Mouse (Mus musculus) heart, adult 2 months (tissue): ENCODE data around the gene Timm50. TPM values are rescaled to one million over a fixed set of nuclear protein-coding genes. Genes with fewer than 3 reads are reported as not detected.

Experiments used
- DNase-seq, 2 experiments: peaks; one replicate each; pipeline ENCODE4 v3.0.0; 2021
- H3K27ac ChIP-seq: fragments of 200-600 bp; 2 replicates; pipeline ENCODE4 v1.8.1; 2022
- H3K27me3 ChIP-seq: fragments of 200-500 bp; 2 replicates; pipeline ENCODE4 v1.6.1; 2012; ENCODE audit warnings: mild to moderate bottlenecking, low read length, inconsistent platforms, mixed read lengths; ENCODE audit not compliant: control insufficient read depth, insufficient read depth
- H3K36me3 ChIP-seq: fragments of 200-500 bp; 2 replicates; pipeline ENCODE4 v1.6.1; 2012; ENCODE audit warnings: low read length, inconsistent platforms; ENCODE audit not compliant: control insufficient read depth, insufficient read depth
- H3K4me1 ChIP-seq: fragments of 200-500 bp; 2 replicates; pipeline ENCODE4 v1.6.1; 2011; ENCODE audit warnings: low read length; ENCODE audit not compliant: control insufficient read depth, insufficient read depth
- H3K4me3 ChIP-seq: fragments of 200-600 bp; 2 replicates; pipeline ENCODE4 v1.8.1; 2022
- H3K79me2 ChIP-seq: fragments of 200-500 bp; replicated peaks from 2 replicates; pipeline ENCODE4 v1.6.1; 2012; ENCODE audit warnings: mild to moderate bottlenecking, inconsistent platforms, low read length, moderate library complexity, mixed read lengths; ENCODE audit not compliant: control insufficient read depth, insufficient read depth
- H3K9ac ChIP-seq: fragments of 200-500 bp; 2 replicates; pipeline ENCODE4 v1.6.1; 2012; ENCODE audit warnings: low read depth, mild to moderate bottlenecking, control low read depth, inconsistent platforms, low read length, mixed read lengths
- CTCF ChIP-seq: fragments of 200-600 bp; IDR thresholded peaks from 2 replicates; pipeline ENCODE4 v1.8.1; 2022; ENCODE audit warnings: antibody characterized with exemption, mild to moderate bottlenecking, moderate library complexity
- EP300 ChIP-seq: fragments of 200-500 bp; IDR thresholded peaks from 2 replicates; pipeline ENCODE4 v1.6.1; 2011; ENCODE audit warnings: low read depth, low read length, control low read depth; ENCODE audit not compliant: insufficient read depth
- POLR2A ChIP-seq: fragments of 200-500 bp; IDR thresholded peaks from 2 replicates; pipeline ENCODE4 v1.6.1; 2011; ENCODE audit warnings: mild to moderate bottlenecking, low read depth, low read length, control low read depth; ENCODE audit not compliant: insufficient read depth
- WGBS: fragments of 180-500 bp; shearing (Covaris S2); methylation state at CpG from one replicate; pipeline ENCODE4 v1.1.7; 2018; 5-methylcytosine and 5-hydroxymethylcytosine counted together
- intact Hi-C: fragments of 180-260 bp; cut with DNase I; formaldehyde crosslinking; loops from one replicate; pipeline ENCODE4 v1.15.1; 2025
- polyA plus RNA-seq: library from polyadenylated mRNA; depleted of rRNA; stranded (reverse); fragments of >200 nt; gene quantifications from 2 replicates; pipeline ENCODE4 v1.2.3, GENCODE M21; 2012
- total RNA-seq, 2 experiments: library from RNA; stranded (reverse); gene quantifications; 2 replicates each; pipeline ENCODE4 v1.2.3; 2021

Gene Timm50
- total and polyA plus RNA-seq, 3 experiments = 60.0 to 63.5 (median 63.0) TPM

- intact Hi-C loops = loop anchor here (1.0 kb wide), 2 partner anchors 12 to 26 kb away; partner anchors contain the start of genes Rps16 and Timm50
Observed at GRCm38 (mm10) chr7:28338108-28338998, 26.5 kb upstream of the Timm50 start, which contains the start of gene Supt5. Gene Supt5 (minus strand): TSS chr7:28338746.

GRCm38 (mm10) chr7:28335471-28335870 lies 23.6 kb upstream of the Timm50 start:
- no peak overlapping the region for H3K27ac ChIP-seq

More at GRCm38 (mm10) chr7:28338108-28338998, 26.5 kb upstream of the Timm50 start, which contains the start of gene Supt5:
- WGBS = under 1% methylated on average over 77 of the region's 77 CpGs
- Histone ChIP-seq H3K79me2 (peaks cover 10% of the 10 kb centered on the region), H3K9ac (peak within 1 kb of the TSS; percentile 93), H3K4me3 (peak within 1 kb of the TSS; percentile 96), H3K27ac (peak within 1 kb of the TSS; percentile 90), H3K4me1 (peaks cover 6% of the 10 kb centered on the region), H3K36me3 (peaks cover 5% of the 10 kb centered on the region; the same call in 1 of the 2 replicates), H3K27me3 (no peaks in the 10 kb centered on the region)
- TF ChIP-seq EP300 (peak; percentile 73; the same call in 1 of the 2 replicates), POLR2A (peak; percentile 92), CTCF (no peak)
- peak; percentile 97 to 98 for DNase-seq

GRCm38 (mm10) chr7:28334534-28334933 lies 22.7 kb upstream of the Timm50 start:
- H3K4me3 ChIP-seq = no peak overlapping the region
- H3K9ac ChIP-seq = no peak overlapping the region
- no peak overlapping the region for H3K27ac ChIP-seq
- no peak for DNase-seq
- no peaks in the 10 kb centered on the region for H3K27me3 ChIP-seq
- 68% methylated on average over 4 of the region's 4 CpGs for WGBS
- intact Hi-C loops = no loop called here
- H3K4me1 ChIP-seq = peaks cover 6% of the 10 kb centered on the region
- H3K79me2 ChIP-seq = peaks cover 11% of the 10 kb centered on the region
- peaks cover 5% of the 10 kb centered on the region; the same call in 1 of the 2 replicates for H3K36me3 ChIP-seq
- TF ChIP-seq POLR2A (no peak), EP300 (no peak), CTCF (no peak)

More at GRCm38 (mm10) chr7:28335471-28335870, 23.6 kb upstream of the Timm50 start:
- H3K27me3 ChIP-seq = no peaks in the 10 kb centered on the region
- peaks cover 11% of the 10 kb centered on the region for H3K79me2 ChIP-seq
- no peak for DNase-seq
- intact Hi-C loops = no loop called here
- H3K9ac ChIP-seq = no peak overlapping the region
- WGBS = 88% methylated on average over 2 of the region's 2 CpGs
- peaks cover 5% of the 10 kb centered on the region; the same call in 1 of the 2 replicates for H3K36me3 ChIP-seq
- TF ChIP-seq EP300 (no peak), CTCF (no peak), POLR2A (no peak)
- H3K4me1 ChIP-seq = peaks cover 6% of the 10 kb centered on the region
- no peak overlapping the region for H3K4me3 ChIP-seq

GRCm38 (mm10) chr7:28328260-28328659 lies 16.4 kb upstream of the Timm50 start:
- H3K4me3 ChIP-seq = no peak overlapping the region
- H3K4me1 ChIP-seq = no peaks in the 10 kb centered on the region
- no peak for DNase-seq
- no peaks in the 10 kb centered on the region for H3K36me3 ChIP-seq
- peaks cover under 1% of the 10 kb centered on the region; the same call in 1 of the 2 replicates for H3K79me2 ChIP-seq
- no peak overlapping the region for H3K27ac ChIP-seq
- H3K9ac ChIP-seq = no peak overlapping the region
- WGBS = 85% methylated on average over 2 of the region's 2 CpGs
- TF ChIP-seq CTCF (no peak), EP300 (no peak), POLR2A (no peak)
- no peaks in the 10 kb centered on the region for H3K27me3 ChIP-seq
- intact Hi-C loops = no loop called here

- Histone ChIP-seq H3K27ac (no peak overlapping the region), H3K4me3 (no peak overlapping the region), H3K79me2 (no peaks in the 10 kb centered on the region; the same call in 1 of the 2 replicates), H3K9ac (no peak overlapping the region), H3K36me3 (no peaks in the 10 kb centered on the region), H3K4me1 (no peaks in the 10 kb centered on the region), H3K27me3 (no peaks in the 10 kb centered on the region)
- no peak for DNase-seq
- 85% methylated on average over 4 of the region's 4 CpGs for WGBS
- intact Hi-C loops = no loop called here
- TF ChIP-seq CTCF (peak; percentile 53), EP300 (no peak), POLR2A (no peak)
Observed at GRCm38 (mm10) chr7:28326457-28326856, 14.6 kb upstream of the Timm50 start.
